Mouse (Mus musculus) heart, postnatal 0 days (tissue): ENCODE measurements around the gene C1qtnf4.

Experiments
- CTCF ChIP-seq: IDR thresholded peaks from 2 replicates; pipeline ENCODE4 v1.5.1; 2016; ENCODE audit warnings: antibody characterized with exemption, control low read depth, low read depth
- EP300 ChIP-seq: IDR thresholded peaks from 2 replicates; pipeline ENCODE4 v1.6.1; 2016; ENCODE audit warnings: antibody characterized with exemption, low read depth

- TF ChIP-seq CTCF = no peak
- TF ChIP-seq EP300 = no peak
Measured at GRCm38 (mm10) chr2:90846171-90846570, 39.5 kb upstream of the C1qtnf4 start.
